Mouse (Mus musculus): Measurements from ENCODE around the gene Actrt1.

The Actrt1 gene

DNA sequence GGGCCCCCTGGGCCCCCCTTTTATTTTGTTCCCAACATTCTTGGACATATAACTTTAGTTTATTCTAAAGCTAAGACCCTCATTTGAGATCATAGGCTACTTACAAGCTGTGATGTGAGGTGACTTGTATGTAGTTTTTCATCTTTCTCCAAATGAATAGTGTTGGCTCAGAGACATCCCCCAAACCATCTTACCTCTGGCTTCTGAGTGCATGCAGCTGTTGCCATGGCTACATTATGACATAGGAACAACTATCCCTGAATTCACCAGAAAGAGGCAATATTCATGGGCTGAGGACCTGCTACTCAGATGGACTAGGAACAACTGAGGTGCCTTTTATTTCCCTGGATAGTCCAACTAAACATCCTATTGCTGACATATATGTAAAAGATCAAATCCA is at the start of gene Actrt1:
Gene Actrt1 (plus strand): TSS at position 301 of the 400 bp plus-strand sequence.

DNA sequence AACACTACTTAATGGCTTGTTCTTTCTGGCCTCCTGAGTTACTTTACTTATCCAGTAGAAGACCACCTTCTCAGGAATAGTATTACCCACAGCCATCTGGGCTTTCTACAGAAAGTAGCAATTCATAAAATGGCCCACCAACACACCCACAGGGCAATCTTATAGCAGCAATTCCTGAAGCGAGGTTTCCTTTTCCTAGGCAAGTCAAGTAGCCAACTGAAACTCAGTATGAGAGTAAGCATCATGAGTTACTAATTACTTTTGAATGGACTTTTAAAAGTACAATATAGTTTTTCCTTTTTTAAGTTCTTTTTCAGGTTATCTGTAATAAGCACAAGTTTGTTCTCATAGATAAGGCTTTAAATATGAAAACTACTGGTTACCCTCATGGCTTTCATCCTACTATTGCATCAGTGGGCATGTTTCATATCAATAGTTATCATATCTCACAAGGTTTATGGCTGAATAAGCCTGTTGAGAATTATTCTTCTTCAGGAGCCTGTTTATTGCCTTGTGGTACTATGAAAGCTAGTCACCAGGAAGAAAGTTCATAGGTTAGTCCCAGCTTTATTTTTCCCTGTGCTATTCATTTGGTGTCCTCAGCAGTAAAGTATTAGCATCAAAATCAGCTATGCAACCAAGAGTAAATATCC is 2.8 kb downstream of the Actrt1 start:
- WGBS = 80% methylated on average over 1 of the region's 1 CpGs
